Comparison of ENCODE assay signal across 25 mouse cellular contexts in the genomic region with DNA sequence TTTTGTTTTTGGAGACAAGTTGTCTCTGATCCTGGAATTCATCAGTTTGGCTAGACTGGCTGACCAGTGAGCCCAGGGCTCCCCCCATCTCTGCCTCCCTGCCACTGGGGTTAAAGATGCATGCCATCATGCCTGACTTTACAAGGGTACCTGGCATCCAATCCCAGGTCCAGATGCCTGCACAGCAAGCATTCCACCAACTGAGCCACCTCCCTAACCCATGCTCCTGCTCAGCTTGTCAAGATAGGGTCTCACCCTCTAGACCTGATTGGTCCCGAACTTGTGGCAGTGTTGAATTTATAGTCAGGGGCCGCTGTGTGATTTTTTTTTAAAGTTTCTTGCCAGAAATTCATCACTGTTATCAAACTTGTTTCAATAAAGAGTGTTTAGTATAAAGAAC.
DNase-seq lines count a peak whose midpoint lies in the region; TF ChIP-seq lines count a peak whose summit lies in the region.
"Had no signal": no experiment of that assay in that cellular context is flagged by ENCODE, and none has a peak within 500 bp of the region (broad histone marks: within the 10 kb centered on the region; RNA-seq: fewer than 3 reads in every experiment).

No protein-coding gene starts in this region.

- peak overlapping the region; percentile 4; the same call in 1 of the 2 replicates for H3K4me2 ChIP-seq in CH12.LX (ENCODE audit: insufficient read depth, low read depth, poor library complexity, severe bottlenecking)
- H3K4me2 ChIP-seq: embryonic facial prominence, embryonic 15.5 days; heart, embryonic 11.5 days; hindbrain, embryonic 12.5 days; liver, embryonic 15.5 days; lung, embryonic 15.5 days; neural tube, embryonic 12.5 days had no signal

- in situ Hi-C loops in CH12.LX (cut with MboI; ENCODE audit: low pct_ligation_motif_present, low pct_unique_long_range_greater_than_20kb, low sequenced_read_pairs), result no loop called here

- H3K4me1 ChIP-seq in heart, adult 2 months (ENCODE audit: control insufficient read depth, insufficient read depth, low read length), result peaks cover 16% of the 10 kb centered on the region
- peaks cover 20 to 67% of the 10 kb centered on the region in 2 experiments for H3K4me1 ChIP-seq in CH12.LX (ENCODE audit: control insufficient read depth in 1 of 2, insufficient read depth in 2 of 2)
- peaks cover 6% of the 10 kb centered on the region; the same call in 1 of the 2 replicates for H3K4me1 ChIP-seq in embryonic fibroblast, embryonic 13.5 days (ENCODE audit: control insufficient read depth, insufficient read depth, low read length)
- H3K4me1 ChIP-seq in embryonic facial prominence, embryonic 10.5 days, result peaks cover 22% of the 10 kb centered on the region
- H3K4me1 ChIP-seq: embryonic facial prominence, embryonic 15.5 days had no signal

- 58% methylated on average over 2 of the region's 2 CpGs for WGBS in heart, adult 2 months
- WGBS in embryonic facial prominence, embryonic 10.5 days, result 91% methylated on average over 2 of the region's 2 CpGs

- no peak for TF ChIP-seq RAD21 in CH12.LX (IDR thresholded peaks at IDR 0.05; ENCODE audit: low read depth, low read length)

- no peak for TF ChIP-seq EP300 in heart, adult 2 months (IDR thresholded peaks at IDR 0.05; ENCODE audit: insufficient read depth, low read depth, low read length)
- no peak for TF ChIP-seq EP300 in CH12.LX (IDR thresholded peaks at IDR 0.05; ENCODE audit: low read length)

- H3K36me3 ChIP-seq in heart, adult 2 months (ENCODE audit: control insufficient read depth, insufficient read depth, low read length), result no peaks in the 10 kb centered on the region; the same call in 1 of the 2 replicates
- H3K36me3 ChIP-seq in CH12.LX (replicated peaks in 1 of 2; ENCODE audit: control insufficient read depth in 1 of 2, insufficient read depth in 1 of 2, low read length in 1 of 2), result peaks cover 0 to 5% of the 10 kb centered on the region in 2 experiments
- H3K36me3 ChIP-seq in embryonic facial prominence, embryonic 10.5 days (replicated peaks), result no peaks in the 10 kb centered on the region
- H3K36me3 ChIP-seq: embryonic facial prominence, embryonic 15.5 days; hindbrain, embryonic 12.5 days; limb, embryonic 10.5 days; liver, embryonic 15.5 days; lung, embryonic 15.5 days; neural tube, embryonic 12.5 days had no signal

- H3K79me2 ChIP-seq in heart, adult 2 months (replicated peaks; ENCODE audit: control insufficient read depth, insufficient read depth, low read length), result no peaks in the 10 kb centered on the region
- no peaks in the 10 kb centered on the region for H3K79me2 ChIP-seq in CH12.LX (replicated peaks; ENCODE audit: control insufficient read depth, extremely low read depth, insufficient read depth, poor library complexity, severe bottlenecking)

- dilution Hi-C loops in CH12.LX (cut with MboI; ENCODE audit: extremely low pct_ligation_motif_present, extremely low pct_unique_long_range_greater_than_20kb, low sequenced_read_pairs), result no loop called here

- TF ChIP-seq POLR2A in heart, adult 2 months (IDR thresholded peaks at IDR 0.05; ENCODE audit: insufficient read depth, low read depth, low read length), result no peak
- TF ChIP-seq POLR2A in CH12.LX (IDR thresholded peaks at IDR 0.05; ENCODE audit: low read depth, low read length), result no peak
- TF ChIP-seq POLR2A in embryonic fibroblast, embryonic 13.5 days (IDR thresholded peaks at IDR 0.05; ENCODE audit: low read depth, low read length), result no peak

- H3K27ac ChIP-seq in heart, adult 2 months, result peak overlapping the region; percentile 58; the same call in 1 of the 2 replicates
- no peak overlapping the region for H3K27ac ChIP-seq in CH12.LX (ENCODE audit: insufficient read depth, low read depth)
- H3K27ac ChIP-seq in embryonic fibroblast, embryonic 13.5 days (ENCODE audit: insufficient read depth, low read length), result 0 out of 2 replicates have a peak overlapping the region, but pooled peaks have one; percentile 44
- no peak overlapping the region for H3K27ac ChIP-seq in embryonic facial prominence, embryonic 10.5 days (replicated peaks)
- H3K27ac ChIP-seq: embryonic facial prominence, embryonic 15.5 days; hindbrain, embryonic 12.5 days; limb, embryonic 10.5 days; liver, embryonic 15.5 days; lung, embryonic 15.5 days; neural tube, embryonic 12.5 days had no signal

- intact Hi-C loops in heart, adult 2 months (cut with DNase I), result loop anchor here (2.0 kb wide), 1 partner anchor 66 kb away; no protein-coding TSS in a partner anchor

- DNase-seq in heart, adult 2 months, result no peak
- no peak for DNase-seq in heart, adult 18-20 months
- DNase-seq in CH12.LX (ENCODE audit: extremely low read depth), result no peak
- peak; percentile 30 for DNase-seq in cerebellum, adult 8-10 months
- DNase-seq in embryonic facial prominence, embryonic 10.5 days (ENCODE audit: low spot score), result no peak
- DNase-seq in thymus, postnatal 14 days, result no peak
- DNase-seq: adrenal gland, postnatal 14 days; gastrocnemius, postnatal 36 days; heart, postnatal 14 days; kidney, postnatal 4 days; liver; lung, postnatal 36 days; midbrain, embryonic 14.5 days; retina, postnatal 1 day; right cerebral cortex, postnatal 25 days; spleen, adult 18-20 months; thymus, postnatal 25 days had no signal

- no peak overlapping the region for H3K4me3 ChIP-seq in heart, adult 2 months
- H3K4me3 ChIP-seq in CH12.LX (replicated peaks in 1 of 3; ENCODE audit: low read depth in 2 of 3, low read length in 2 of 3, poor library complexity in 1 of 3), result peak overlapping the region in 1 of 3 experiments; percentile 28
- H3K4me3 ChIP-seq in embryonic fibroblast, embryonic 13.5 days (ENCODE audit: insufficient read depth, low read length), result no peak overlapping the region
- H3K4me3 ChIP-seq in embryonic facial prominence, embryonic 10.5 days, result no peak overlapping the region
- H3K4me3 ChIP-seq: embryonic facial prominence, embryonic 15.5 days; hindbrain, embryonic 12.5 days; limb, embryonic 10.5 days; liver, embryonic 15.5 days; lung, embryonic 15.5 days; neural tube, embryonic 12.5 days had no signal

- H3K9ac ChIP-seq in heart, adult 2 months (ENCODE audit: low read depth, low read length), result no peak overlapping the region
- H3K9ac ChIP-seq in CH12.LX (ENCODE audit: insufficient read depth, low read depth), result no peak overlapping the region; the same call in 1 of the 2 replicates
- H3K9ac ChIP-seq: embryonic facial prominence, embryonic 15.5 days; hindbrain, embryonic 12.5 days; liver, embryonic 15.5 days; lung, embryonic 15.5 days; neural tube, embryonic 12.5 days had no signal

- H3K27me3 ChIP-seq in heart, adult 2 months (ENCODE audit: control insufficient read depth, insufficient read depth, low read length), result no peaks in the 10 kb centered on the region
- no peaks in the 10 kb centered on the region for H3K27me3 ChIP-seq in CH12.LX (replicated peaks)
- H3K27me3 ChIP-seq in embryonic facial prominence, embryonic 10.5 days (replicated peaks; ENCODE audit: low read depth, poor library complexity, severe bottlenecking), result no peaks in the 10 kb centered on the region
- H3K27me3 ChIP-seq: embryonic facial prominence, embryonic 15.5 days; hindbrain, embryonic 12.5 days; lung, embryonic 15.5 days; neural tube, embryonic 12.5 days had no signal

- H3K9me3 ChIP-seq in CH12.LX (replicated peaks; ENCODE audit: low read length), result no peaks in the 10 kb centered on the region
- no peaks in the 10 kb centered on the region for H3K9me3 ChIP-seq in embryonic facial prominence, embryonic 10.5 days
- H3K9me3 ChIP-seq: embryonic facial prominence, embryonic 15.5 days; hindbrain, embryonic 12.5 days; limb, embryonic 10.5 days; liver, embryonic 15.5 days; lung, embryonic 15.5 days; neural tube, embryonic 12.5 days had no signal

- no peak for TF ChIP-seq CTCF in heart, adult 2 months (IDR thresholded peaks at IDR 0.05)
- no peak for TF ChIP-seq CTCF in CH12.LX (conservative IDR thresholded peaks at IDR 0.05 in 1 of 2, IDR thresholded peaks at IDR 0.05 in 1 of 2; ENCODE audit: low read depth in 2 of 2, low read length in 2 of 2)
- TF ChIP-seq CTCF in embryonic fibroblast, embryonic 13.5 days (IDR thresholded peaks at IDR 0.05; ENCODE audit: borderline replicate concordance, insufficient read depth, low read length), result no peak

TF ChIP-seq in CH12.LX, 34 proteins besides CTCF, POLR2A, EP300 and RAD21:
- TF ChIP-seq ZNF384 (IDR thresholded peaks at IDR 0.05; ENCODE audit: low read depth, low read length) (no peak), USF1 (IDR thresholded peaks at IDR 0.05; ENCODE audit: low read depth, low read length) (no peak), HCFC1 (IDR thresholded peaks at IDR 0.05; ENCODE audit: low read depth, low read length) (no peak), POLR2AphosphoS2 (IDR thresholded peaks at IDR 0.05; ENCODE audit: low read depth, low read length) (no peak), MAFK (IDR thresholded peaks at IDR 0.05; ENCODE audit: insufficient replicate concordance, low read length) (no peak), RCOR1 (conservative IDR thresholded peaks at IDR 0.05; ENCODE audit: low read depth, low read length) (no peak)

Comparison
In these comparisons a context has a peak if more than half of its experiments do, and no peak if none do; other contexts are left out.
1. H3K27ac ChIP-seq: peak in heart, adult 2 months (single experiment) and embryonic fibroblast, embryonic 13.5 days (single experiment); none in CH12.LX (single experiment) and embryonic facial prominence, embryonic 10.5 days (single experiment).